15 mouse cellular contexts compared by ENCODE assay signal in genomic region chr7:38089930-38090675, GRCm38 (mm10). TPM values are rescaled to one million over a fixed set of nuclear protein-coding genes. Genes with fewer than 3 reads are reported as not detected.
A peak's percentile ranks its signal among the peaks of the same experiment; 100 is the strongest.
DNase-seq lines count a peak whose midpoint lies in the region; ATAC-seq and TF ChIP-seq lines count a peak whose summit lies in the region.
"Had no signal": no experiment of that assay in that cellular context is flagged by ENCODE, and none has a peak within 500 bp of the region (broad histone marks: within the 10 kb centered on the region; RNA-seq: fewer than 3 reads in every experiment).

No protein-coding gene starts in this region.

- H3K27me3 ChIP-seq in cerebellum, adult 2 months (ENCODE audit: control insufficient read depth, insufficient read depth, low read length), result no peaks in the 10 kb centered on the region
- H3K27me3 ChIP-seq: embryonic facial prominence, embryonic 12.5 days had no signal

- H3K27ac ChIP-seq in cerebellum, adult 2 months (ENCODE audit: insufficient read depth, low read length), result no peak overlapping the region
- H3K27ac ChIP-seq: embryonic facial prominence, embryonic 12.5 days; kidney, postnatal 0 days; midbrain, embryonic 10.5 days had no signal

- no peak overlapping the region for H3K4me3 ChIP-seq in cerebellum, adult 2 months (replicated peaks; ENCODE audit: insufficient read depth, low read depth, low read length)
- H3K4me3 ChIP-seq: embryonic facial prominence, embryonic 12.5 days; midbrain, embryonic 10.5 days; myocyte had no signal

- peak; percentile 54 for ATAC-seq in common myeloid progenitor, adult 5-6 weeks (replicated peaks; ENCODE audit: low read depth, poor library complexity, severe bottlenecking)
- ATAC-seq in megakaryocyte-erythroid progenitor cell, adult 5-6 weeks (replicated peaks; ENCODE audit: low FRiP score, low TSS enrichment, poor library complexity, severe bottlenecking), result no peak
- ATAC-seq: intestine, embryonic 16.5 days had no signal

- peak; percentile 41 to 48 for DNase-seq in spleen, adult 18-20 months
- no peak for DNase-seq in spleen, postnatal 14 days (ENCODE audit: low spot score in 2 of 2)
- DNase-seq in natural killer cell, adult 2 months (ENCODE audit: low spot score in 2 of 2), result peak; percentile 12 to 37
- peak; percentile 22 to 29 for DNase-seq in thymus, postnatal 36 days
- no peak for DNase-seq in adrenal gland, adult 18-20 months (ENCODE audit: low spot score in 2 of 2)
- no peak for DNase-seq in cerebellum, adult 2 months
- DNase-seq: cerebellum, postnatal 25 days; right cerebral cortex, postnatal 25 days had no signal

- H3K4me1 ChIP-seq in cerebellum, adult 2 months (ENCODE audit: control insufficient read depth, insufficient read depth, low read length), result no peaks in the 10 kb centered on the region

- no peak for TF ChIP-seq CTCF in cerebellum, adult 2 months (IDR thresholded peaks at IDR 0.05; ENCODE audit: borderline replicate concordance, insufficient read depth, low read depth, low read length)

- 79% methylated on average over 7 of the region's 7 CpGs for WGBS in cerebellum, adult 2 months

- TF ChIP-seq POLR2A in cerebellum, adult 2 months (IDR thresholded peaks at IDR 0.05; ENCODE audit: borderline replicate concordance, insufficient read depth, low read length), result no peak

RNA-seq across cellular contexts. Expression of gene Ccne1, which starts 17.2 kb away (rescaled TPM):
- total RNA-seq in common myeloid progenitor, adult 5-6 weeks (2017), result 36.2 and 40.1 TPM in 2 replicates
- total RNA-seq in megakaryocyte-erythroid progenitor cell, adult 5-6 weeks (2014; fragmentation: Nextera tagmentation), result 111 and 130 TPM in 2 replicates
- 99.0 and 164 TPM in 2 replicates for total RNA-seq in megakaryocyte-erythroid progenitor cell, adult 5-6 weeks (2017)
- 1 to 10 TPM; 7.7 to 8.9 TPM for total RNA-seq in adrenal gland, adult 18-20 months (2021)
- 19.6 and 20.3 TPM in 2 replicates for polyA plus RNA-seq in cerebellum, adult 2 months (2012; rRNA removed)

Comparison
In these comparisons a context has a peak if more than half of its experiments do, and no peak if none do; other contexts are left out.
1. DNase-seq: peak in spleen, adult 18-20 months (2 of 2), natural killer cell, adult 2 months (2 of 2) and thymus, postnatal 36 days (2 of 2); none in spleen, postnatal 14 days (0 of 2), adrenal gland, adult 18-20 months (0 of 2) and cerebellum, adult 2 months (0 of 2).